Mouse (Mus musculus) adrenal gland, postnatal 10 days (tissue): ENCODE results near the gene Flvcr1. TPM values are rescaled to one million over a fixed set of nuclear protein-coding genes. Genes with fewer than 3 reads are reported as not detected.

Experiments
- DNase-seq: peaks from one replicate; pipeline ENCODE4 v3.0.0; 2021; ENCODE audit warnings: mixed read lengths
- total RNA-seq, 2 experiments: library from RNA; stranded (reverse); gene quantifications; 2 replicates each; pipeline ENCODE4 v1.2.3; 2021

The Flvcr1 gene
- total RNA-seq, 2 experiments from 2014 or later: 18.1 to 24.0 TPM

GRCm38 (mm10) chr1:190980470-190980869, 45.5 kb downstream of the Flvcr1 start:
- DNase-seq: no peak

DNA sequence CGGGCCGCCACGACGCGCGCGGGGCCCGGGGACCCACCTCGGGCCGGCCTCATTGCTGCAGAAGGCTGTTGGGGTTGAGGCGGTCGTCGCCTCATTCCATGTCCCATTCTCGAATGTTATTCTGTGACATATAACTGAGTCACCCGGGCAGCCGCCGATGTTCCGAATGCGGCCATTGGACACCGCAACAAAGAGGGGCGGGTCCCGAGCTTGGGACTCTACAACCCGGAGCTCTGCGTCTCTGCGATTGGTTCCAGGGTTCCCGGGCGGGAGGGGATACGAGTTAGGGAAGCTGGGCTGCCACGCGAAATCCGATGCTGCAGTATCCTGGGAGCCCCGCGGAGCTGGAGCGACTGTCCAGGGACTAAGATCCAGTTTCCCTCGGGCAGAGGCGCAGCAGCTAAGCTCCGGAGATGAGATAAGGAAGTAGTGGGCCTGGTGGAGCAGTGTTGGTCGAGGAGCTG, 46.8 kb downstream of the Flvcr1 start, which contains the start of gene Vash2:
TSS of gene Vash2 (minus strand) at position 197 of the 464 bp plus-strand sequence.
- DNase-seq: peak; percentile 88

- peak; percentile 20 for DNase-seq
Measured at GRCm38 (mm10) chr1:190978511-190979073, 47.4 kb downstream of the Flvcr1 start.

DNA sequence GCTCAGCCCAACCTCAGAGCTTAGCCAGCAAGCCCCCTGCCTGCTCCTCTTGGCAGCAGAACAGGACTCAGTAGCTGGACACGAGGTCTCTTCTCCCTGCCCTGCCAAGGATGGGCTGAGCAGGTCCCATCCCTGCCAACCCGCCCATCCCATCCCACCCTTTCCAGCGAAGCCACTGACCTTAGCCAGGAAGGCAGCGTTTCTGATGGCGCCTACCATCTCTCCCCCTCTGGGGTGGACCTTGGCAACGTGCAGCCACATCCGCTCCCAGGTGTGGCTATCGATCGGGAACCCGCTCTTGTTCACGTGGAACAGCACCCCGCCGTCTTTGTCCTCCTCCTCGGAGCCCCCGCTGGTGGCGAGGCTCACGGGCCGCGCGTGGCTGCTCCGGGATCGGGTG, 48.0 kb downstream of the Flvcr1 start:
- no peak for DNase-seq

DNA sequence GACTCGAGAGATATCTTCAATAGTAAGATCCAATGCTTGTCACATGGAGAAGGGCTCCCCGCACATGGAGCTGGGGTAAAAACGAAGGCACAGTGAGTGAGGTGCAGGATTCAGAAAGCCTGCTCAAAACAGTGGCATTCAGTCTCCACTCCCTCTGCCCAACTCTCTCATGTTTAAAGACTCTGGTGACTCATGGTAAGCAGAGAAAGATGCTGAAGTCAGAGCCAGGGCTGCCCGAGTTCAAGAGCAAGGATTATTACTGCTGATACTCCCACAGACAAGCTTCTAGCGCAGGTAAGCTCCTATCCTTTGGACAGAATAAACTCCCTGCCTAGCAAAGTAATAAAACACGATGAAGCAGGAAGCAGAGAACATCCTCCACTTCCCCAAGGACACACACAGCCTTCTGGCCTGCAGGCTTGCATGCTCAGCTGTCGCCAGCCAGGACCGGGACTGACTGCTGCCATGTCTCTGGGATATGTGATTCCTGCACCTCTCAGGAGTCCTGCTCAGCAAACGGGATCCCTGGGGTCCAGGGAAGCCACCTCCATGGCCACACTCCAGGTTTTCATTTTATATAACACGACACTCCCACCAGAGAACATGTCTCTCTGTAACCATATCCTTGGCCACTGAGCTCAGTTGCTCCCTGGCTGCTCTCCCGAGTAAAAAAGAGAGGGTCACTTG, 48.9 kb downstream of the Flvcr1 start:
- no peak for DNase-seq

GRCm38 (mm10) chr1:190974833-190975232, 51.1 kb downstream of the Flvcr1 start:
- DNase-seq: no peak

GRCm38 (mm10) chr1:190974191-190974590, 51.8 kb downstream of the Flvcr1 start:
- DNase-seq: no peak

DNA sequence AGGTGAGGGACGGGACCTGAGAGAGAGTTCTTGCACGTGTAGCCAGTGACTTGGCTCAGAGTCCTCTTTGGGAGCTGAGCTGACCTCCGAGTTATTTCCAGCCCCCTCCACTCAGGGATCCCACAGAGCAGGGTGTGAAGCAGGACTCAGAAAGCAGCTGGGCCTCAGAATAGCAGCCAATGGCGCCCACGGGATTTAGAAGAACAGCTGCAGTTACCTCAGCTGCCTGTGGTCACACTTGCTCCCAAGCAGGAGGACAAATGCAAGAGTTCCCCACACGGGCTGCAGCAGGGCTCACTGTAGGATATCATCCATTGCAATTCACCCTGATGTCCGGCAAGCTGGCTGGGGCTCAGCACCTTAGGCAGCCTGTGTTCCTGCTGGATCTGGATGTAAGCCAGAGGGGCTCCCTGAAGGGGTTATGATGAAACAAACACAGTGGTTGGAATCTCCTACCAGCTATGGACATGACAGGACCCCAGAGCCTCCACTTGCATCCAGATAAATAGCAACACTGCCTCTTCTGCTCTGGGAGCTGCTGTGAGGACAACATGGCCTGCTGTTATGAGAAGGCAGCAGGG, 53.3 kb downstream of the Flvcr1 start:
- no peak for DNase-seq

- DNase-seq: no peak
Measured at GRCm38 (mm10) chr1:190971708-190972610, 54.0 kb downstream of the Flvcr1 start.

- DNase-seq: no peak
Measured at GRCm38 (mm10) chr1:190968010-190968409, 57.9 kb downstream of the Flvcr1 start.

- DNase-seq: peak; percentile 43
Measured at GRCm38 (mm10) chr1:190964992-190965780, 60.8 kb downstream of the Flvcr1 start.

GRCm38 (mm10) chr1:190962760-190963159, 63.2 kb downstream of the Flvcr1 start:
- no peak for DNase-seq

GRCm38 (mm10) chr1:190958821-190959220, 67.1 kb downstream of the Flvcr1 start:
- DNase-seq: no peak

Other genes starting within 250 kb of the Flvcr1 start
- 10 to 100 TPM; 26.2 to 27.6 TPM for gene Rps6kc1, start 114.4 kb downstream of the Flvcr1 start, total RNA-seq
- gene Angel2, start 101.0 kb downstream of the Flvcr1 start, total RNA-seq: 10 to 100 TPM; 43.4 to 49.8 TPM
- 1 to 10 TPM; 1.3 to 3.1 TPM for gene Vash2, start 46.9 kb downstream of the Flvcr1 start, total RNA-seq
- gene Spata45, start 10.5 kb upstream of the Flvcr1 start, total RNA-seq: not detected
- 10 to 100 TPM; 20.4 to 34.7 TPM for gene Tatdn3, start 36.8 kb upstream of the Flvcr1 start, total RNA-seq
- 1 to 10 TPM; 3.5 to 5.1 TPM for gene Nsl1, start 36.9 kb upstream of the Flvcr1 start, total RNA-seq
- gene Batf3, start 71.7 kb upstream of the Flvcr1 start, total RNA-seq: 1 to 10 TPM; 1.6 to 1.8 TPM
- not detected for gene Fam71a, start 138.7 kb upstream of the Flvcr1 start, total RNA-seq
- 1 to 10 TPM; 1.2 to 5.4 TPM for gene Atf3, start 191.9 kb upstream of the Flvcr1 start, total RNA-seq